Mouse (Mus musculus): ENCODE measurements around the gene 1700028P14Rik. TPM values are rescaled to one million over a fixed set of nuclear protein-coding genes. Genes with fewer than 3 reads are reported as not detected.
"Not testable (repeated sequence)": the region's sequence is repeated elsewhere in the genome, so short reads cannot be mapped to it uniquely, and the experiment has no call there.

Gene 1700028P14Rik
- not detected in 2 replicates for polyA plus RNA-seq (2015; fragmentation: Nextera tagmentation; extraction: Ambion mirVana)

GRCm38 (mm10) chr19:23652644-23653043 is at the start of gene 1700028P14Rik:
Gene 1700028P14Rik, minus strand, starts transcription at chr19:23652812.
- Histone ChIP-seq H3K4me1 (replicated peaks) (no peaks in the 10 kb centered on the region), H3K9me3 (no peaks in the 10 kb centered on the region), H3K27ac (no peak within 1 kb of the TSS), H3K9ac (no peak within 1 kb of the TSS), H3K36me3 (no peaks in the 10 kb centered on the region), H3K27me3 (replicated peaks) (no peaks in the 10 kb centered on the region; the same call in 1 of the 2 replicates), H3K4me2 (replicated peaks) (peak within 1 kb of the TSS; percentile 44), H3K4me3 (replicated peaks) (no peak within 1 kb of the TSS)
- 6% methylated on average over 13 of the region's 13 CpGs for WGBS
- peak; percentile 84 for ATAC-seq

- no peak for ATAC-seq
- WGBS: 88% methylated on average over 4 of the region's 4 CpGs
- H3K4me2 ChIP-seq (replicated peaks): no peak overlapping the region
- H3K9ac ChIP-seq: no peak overlapping the region
- H3K4me3 ChIP-seq (replicated peaks): no peak overlapping the region
- H3K9me3 ChIP-seq: no peaks in the 10 kb centered on the region
- H3K27ac ChIP-seq: no peak overlapping the region
- no peaks in the 10 kb centered on the region for H3K27me3 ChIP-seq (replicated peaks)
- peaks cover 7% of the 10 kb centered on the region; the same call in 1 of the 2 replicates for H3K36me3 ChIP-seq
- H3K4me1 ChIP-seq (replicated peaks): no peaks in the 10 kb centered on the region
Measured at GRCm38 (mm10) chr19:23699131-23699530, 46.5 kb upstream of the 1700028P14Rik start.

GRCm38 (mm10) chr19:23698366-23698765 is 45.8 kb upstream of the 1700028P14Rik start:
- no peak overlapping the region for H3K9ac ChIP-seq
- WGBS: 68% methylated on average over 7 of the region's 7 CpGs
- ATAC-seq: no peak

GRCm38 (mm10) chr19:23697861-23698260 is 45.2 kb upstream of the 1700028P14Rik start:
- H3K36me3 ChIP-seq: peaks cover 7% of the 10 kb centered on the region; the same call in 1 of the 2 replicates
- WGBS: 81% methylated on average over 8 of the region's 8 CpGs
- H3K4me3 ChIP-seq (replicated peaks): no peak overlapping the region
- H3K9ac ChIP-seq: no peak overlapping the region
- ATAC-seq: no peak
- H3K9me3 ChIP-seq: no peaks in the 10 kb centered on the region
- no peaks in the 10 kb centered on the region for H3K27me3 ChIP-seq (replicated peaks)
- H3K4me2 ChIP-seq (replicated peaks): no peak overlapping the region
- no peaks in the 10 kb centered on the region for H3K4me1 ChIP-seq (replicated peaks)
- H3K27ac ChIP-seq: no peak overlapping the region

More at GRCm38 (mm10) chr19:23698366-23698765, 45.8 kb upstream of the 1700028P14Rik start:
- Histone ChIP-seq H3K4me2 (replicated peaks) (no peak overlapping the region), H3K4me3 (replicated peaks) (no peak overlapping the region), H3K27ac (no peak overlapping the region), H3K27me3 (replicated peaks) (no peaks in the 10 kb centered on the region), H3K36me3 (peaks cover 7% of the 10 kb centered on the region; the same call in 1 of the 2 replicates), H3K9me3 (no peaks in the 10 kb centered on the region), H3K4me1 (replicated peaks) (no peaks in the 10 kb centered on the region)

GRCm38 (mm10) chr19:23694344-23694743 is 41.7 kb upstream of the 1700028P14Rik start:
- H3K27me3 ChIP-seq (replicated peaks): no peaks in the 10 kb centered on the region
- no peak for ATAC-seq
- 85% methylated on average over 4 of the region's 4 CpGs for WGBS
- H3K36me3 ChIP-seq: peaks cover 3% of the 10 kb centered on the region; the same call in 1 of the 2 replicates
- no peak overlapping the region for H3K9ac ChIP-seq
- H3K4me3 ChIP-seq (replicated peaks): no peak overlapping the region
- H3K9me3 ChIP-seq: no peaks in the 10 kb centered on the region
- no peak overlapping the region for H3K27ac ChIP-seq
- H3K4me1 ChIP-seq (replicated peaks): no peaks in the 10 kb centered on the region
- H3K4me2 ChIP-seq (replicated peaks): no peak overlapping the region

GRCm38 (mm10) chr19:23688421-23688946 is 35.9 kb upstream of the 1700028P14Rik start:
- Histone ChIP-seq H3K9ac (no peak overlapping the region), H3K4me2 (replicated peaks) (peak overlapping the region; percentile 77), H3K9me3 (no peaks in the 10 kb centered on the region), H3K27me3 (replicated peaks) (no peaks in the 10 kb centered on the region), H3K4me3 (replicated peaks) (no peak overlapping the region; the same call in 1 of the 2 replicates), H3K36me3 (no peaks in the 10 kb centered on the region), H3K4me1 (replicated peaks) (peaks cover 3% of the 10 kb centered on the region; the same call in 1 of the 2 replicates), H3K27ac (no peak overlapping the region)
- ATAC-seq: no peak
- 34% methylated on average over 4 of the region's 4 CpGs for WGBS

GRCm38 (mm10) chr19:23687296-23688021 is 34.8 kb upstream of the 1700028P14Rik start, which contains the start of gene Ptar1:
Gene Ptar1, plus strand, starts transcription at chr19:23687429.
- Histone ChIP-seq H3K4me2 (replicated peaks) (peak within 1 kb of the TSS; percentile 77), H3K27me3 (replicated peaks) (no peaks in the 10 kb centered on the region), H3K9ac (peak within 1 kb of the TSS; percentile 90), H3K27ac (peak within 1 kb of the TSS; percentile 91), H3K9me3 (no peaks in the 10 kb centered on the region), H3K4me1 (replicated peaks) (peaks cover 3% of the 10 kb centered on the region; the same call in 1 of the 2 replicates), H3K36me3 (no peaks in the 10 kb centered on the region), H3K4me3 (replicated peaks) (peak within 1 kb of the TSS; percentile 92)
- under 1% methylated on average over 91 of the region's 93 CpGs for WGBS
- peak; percentile 97 for ATAC-seq

GRCm38 (mm10) chr19:23686962-23687295 is 34.3 kb upstream of the 1700028P14Rik start:
- Histone ChIP-seq H3K36me3 (no peaks in the 10 kb centered on the region), H3K27me3 (replicated peaks) (no peaks in the 10 kb centered on the region), H3K9ac (peak overlapping the region; percentile 90), H3K4me2 (replicated peaks) (peak overlapping the region; percentile 77), H3K4me1 (replicated peaks) (peaks cover 3% of the 10 kb centered on the region; the same call in 1 of the 2 replicates), H3K27ac (peak overlapping the region; percentile 91), H3K9me3 (no peaks in the 10 kb centered on the region), H3K4me3 (replicated peaks) (peak overlapping the region; percentile 92)
- 1% methylated on average over 14 of the region's 14 CpGs for WGBS
- ATAC-seq: peak; percentile 84; the same call in 1 of the 2 replicates

- WGBS: 93% methylated on average over 8 of the region's 8 CpGs
- ATAC-seq: not testable (repeated sequence)
Measured at GRCm38 (mm10) chr19:23675656-23676055, 23.0 kb upstream of the 1700028P14Rik start.

GRCm38 (mm10) chr19:23673021-23673420 is 20.4 kb upstream of the 1700028P14Rik start:
- Histone ChIP-seq H3K4me1 (replicated peaks) (no peaks in the 10 kb centered on the region), H3K27ac (no peak overlapping the region), H3K4me3 (replicated peaks) (no peak overlapping the region), H3K9me3 (no peaks in the 10 kb centered on the region), H3K4me2 (replicated peaks) (no peak overlapping the region), H3K9ac (no peak overlapping the region), H3K36me3 (no peaks in the 10 kb centered on the region), H3K27me3 (replicated peaks) (no peaks in the 10 kb centered on the region)
- no peak for ATAC-seq
- WGBS: 60% methylated on average over 2 of the region's 2 CpGs

More at GRCm38 (mm10) chr19:23675656-23676055, 23.0 kb upstream of the 1700028P14Rik start:
- H3K27me3 ChIP-seq (replicated peaks); H3K4me1 ChIP-seq (replicated peaks); H3K9ac ChIP-seq; H3K4me3 ChIP-seq (replicated peaks); H3K36me3 ChIP-seq; H3K27ac ChIP-seq; H3K9me3 ChIP-seq; H3K4me2 ChIP-seq (replicated peaks): not testable (repeated sequence)

GRCm38 (mm10) chr19:23668142-23668655 is 15.6 kb upstream of the 1700028P14Rik start:
- H3K4me1 ChIP-seq (replicated peaks): no peaks in the 10 kb centered on the region
- WGBS: 75% methylated on average over 6 of the region's 6 CpGs
- no peak for ATAC-seq
- H3K36me3 ChIP-seq: no peaks in the 10 kb centered on the region
- no peak overlapping the region for H3K4me3 ChIP-seq (replicated peaks)
- no peaks in the 10 kb centered on the region for H3K27me3 ChIP-seq (replicated peaks)
- no peak overlapping the region for H3K27ac ChIP-seq
- H3K4me2 ChIP-seq (replicated peaks): no peak overlapping the region
- H3K9ac ChIP-seq: no peak overlapping the region
- H3K9me3 ChIP-seq: no peaks in the 10 kb centered on the region

- Histone ChIP-seq H3K4me2 (replicated peaks) (no peak overlapping the region), H3K4me1 (replicated peaks) (no peaks in the 10 kb centered on the region), H3K27me3 (replicated peaks) (no peaks in the 10 kb centered on the region), H3K4me3 (replicated peaks) (no peak overlapping the region), H3K9ac (no peak overlapping the region), H3K36me3 (no peaks in the 10 kb centered on the region), H3K27ac (no peak overlapping the region), H3K9me3 (no peaks in the 10 kb centered on the region)
- ATAC-seq: no peak
- WGBS: 86% methylated on average over 7 of the region's 7 CpGs
Measured at GRCm38 (mm10) chr19:23664083-23664482, 11.5 kb upstream of the 1700028P14Rik start.
